Comparison of ENCODE assay signal across 9 mouse cellular contexts in genomic region chr19:61225526-61226400, GRCm38 (mm10). TPM values are rescaled to one million over a fixed set of nuclear protein-coding genes. Genes with fewer than 3 reads are reported as not detected.
DNase-seq lines count a peak whose midpoint lies in the region; ATAC-seq lines count a peak whose summit lies in the region.
"Had no signal": no experiment of that assay in that cellular context is flagged by ENCODE, and none has a peak within 500 bp of the region (broad histone marks: within the 10 kb centered on the region; RNA-seq: fewer than 3 reads in every experiment).

No protein-coding gene starts in this region.

- H3K36me3 ChIP-seq in hindbrain, embryonic 15.5 days = no peaks in the 10 kb centered on the region

- peak overlapping the region; percentile 76 for H3K4me2 ChIP-seq in hindbrain, embryonic 15.5 days

- H3K27ac ChIP-seq in hindbrain, embryonic 15.5 days (replicated peaks) = peak overlapping the region; percentile 93

- peak; percentile 65 for ATAC-seq in hindbrain, embryonic 15.5 days (ENCODE audit: low FRiP score, low read depth)

- H3K4me1 ChIP-seq in hindbrain, embryonic 15.5 days (replicated peaks) = peaks cover 4% of the 10 kb centered on the region; the same call in 1 of the 2 replicates

- peak overlapping the region; percentile 50 for H3K9ac ChIP-seq in hindbrain, embryonic 15.5 days

- H3K27me3 ChIP-seq in hindbrain, embryonic 15.5 days = peaks cover 4% of the 10 kb centered on the region; the same call in 1 of the 2 replicates

- H3K4me3 ChIP-seq in hindbrain, embryonic 15.5 days = peak overlapping the region; percentile 53

- DNase-seq in adrenal gland, adult 18-20 months (ENCODE audit: low spot score in 2 of 2) = peak; percentile 66 to 67
- peak; percentile 73 to 76 for DNase-seq in cerebellum, postnatal 36 days
- peak; percentile 86 to 91 for DNase-seq in frontal cortex, postnatal 14 days (ENCODE audit: low spot score in 2 of 2)
- DNase-seq in left cerebral cortex, adult 11 months (ENCODE audit: low spot score) = peak; percentile 89
- peak; percentile 42 for DNase-seq in lung, postnatal 25 days (ENCODE audit: low spot score)
- peak; percentile 88 for DNase-seq in right cerebral cortex, adult 18-20 months
- peak; percentile 62 to 67 for DNase-seq in urinary bladder, adult 18-20 months (ENCODE audit: low spot score in 2 of 2)

- no peaks in the 10 kb centered on the region for H3K9me3 ChIP-seq in hindbrain, embryonic 15.5 days

- 8% methylated on average over 69 of the region's 70 CpGs for WGBS in hindbrain, embryonic 15.5 days

RNA-seq across cellular contexts. Expression of gene Csf2ra, which starts 2.5 kb away (rescaled TPM):
- 10 to 100 TPM; 27.5 to 38.2 TPM for total RNA-seq in adrenal gland, adult 18-20 months (2021)
- polyA plus RNA-seq in hindbrain, embryonic 15.5 days (2015; fragmentation: Nextera tagmentation; extraction: Ambion mirVana) = 60.2 and 77.5 TPM in 2 replicates

RNA-seq across cellular contexts. Expression of gene Gm6020, which starts 42.1 kb away (rescaled TPM):
- not detected for total RNA-seq in adrenal gland, adult 18-20 months (2021)
- not detected in 2 replicates for polyA plus RNA-seq in hindbrain, embryonic 15.5 days (2015; fragmentation: Nextera tagmentation; extraction: Ambion mirVana)
- total RNA-seq: heart, adult 18-20 months had no signal

RNA-seq across cellular contexts. Expression of gene Gm7102, which starts 49.7 kb away (rescaled TPM):
- total RNA-seq in adrenal gland, adult 18-20 months (2021) = not detected
- 0.18 TPM in 1 of 2 replicates, not detected in the other for polyA plus RNA-seq in hindbrain, embryonic 15.5 days (2015; fragmentation: Nextera tagmentation; extraction: Ambion mirVana)

Comparison
In these comparisons a context has a peak if more than half of its experiments do, and no peak if none do; other contexts are left out.
1. Peak in every context shown above with its lines: DNase-seq, ATAC-seq, H3K4me3 ChIP-seq and H3K27ac ChIP-seq.